Mouse (Mus musculus): Measurements from ENCODE around the gene Cebpb. TPM values are rescaled to one million over a fixed set of nuclear protein-coding genes. Genes with fewer than 3 reads are reported as not detected.

Cebpb gene
- total and polyA plus RNA-seq, 3 experiments, result 9.9 to 10.7 TPM; not detected in 1

DNA sequence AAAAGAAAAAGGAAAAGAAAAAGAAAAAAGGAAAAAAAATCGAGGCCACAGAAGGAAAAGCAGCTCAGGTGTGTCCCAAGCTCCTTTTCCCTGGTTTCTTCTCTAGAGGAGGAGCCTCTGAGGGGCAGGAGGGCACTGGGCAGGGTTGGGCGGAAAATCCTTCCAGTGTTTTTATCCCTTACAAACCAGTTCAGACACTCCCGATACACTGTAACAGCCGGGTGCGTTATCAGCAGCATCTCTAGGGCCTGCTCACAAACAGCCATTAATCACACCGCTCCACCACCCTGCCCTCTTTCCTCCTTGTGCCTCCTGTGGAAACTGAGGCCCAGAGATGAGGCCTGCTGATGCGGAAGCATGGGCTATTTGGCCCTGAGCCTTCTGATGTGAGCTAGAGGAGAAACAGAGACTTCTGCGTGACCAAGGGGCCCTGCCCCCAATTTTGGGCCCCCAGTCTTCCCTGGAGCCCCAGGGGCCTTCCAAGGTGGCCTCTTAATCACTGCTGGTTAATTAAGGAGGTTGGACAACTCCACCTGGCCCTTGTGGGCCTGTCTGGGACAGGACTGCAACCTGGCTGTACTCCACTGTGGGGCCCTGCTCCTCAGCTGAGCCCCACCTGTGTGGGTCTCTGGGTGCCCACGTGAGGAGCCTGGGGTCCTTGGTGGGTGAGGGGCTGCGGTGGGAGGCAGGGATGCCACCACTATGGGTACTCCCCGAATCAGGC lies 32.6 kb downstream of the Cebpb start:
- peaks cover 0 to 2% of the 10 kb centered on the region in 2 experiments; a peak in 1 of 4 replicates for H3K27me3 ChIP-seq (ENCODE audit: control insufficient read depth in 1 of 2, insufficient read depth in 2 of 2, low read length in 2 of 2)
- H3K4me3 ChIP-seq (ENCODE audit: control insufficient read depth in 1 of 2, insufficient read depth in 1 of 2, low read depth in 2 of 2, low read length in 2 of 2), result no peak overlapping the region
- H3K4me1 ChIP-seq (ENCODE audit: control insufficient read depth in 1 of 2, insufficient read depth in 2 of 2, low read length in 2 of 2), result peaks cover 0 to 11% of the 10 kb centered on the region in 2 experiments; a peak in 1 of 4 replicates

GRCm38 (mm10) chr2:167722538-167722937 lies 33.8 kb downstream of the Cebpb start:
- Histone ChIP-seq H3K27me3 (ENCODE audit: control insufficient read depth in 1 of 2, insufficient read depth in 2 of 2, low read length in 2 of 2) (peaks cover 5 to 6% of the 10 kb centered on the region in 2 experiments; a peak in 3 of 4 replicates), H3K4me1 (ENCODE audit: control insufficient read depth in 1 of 2, insufficient read depth in 2 of 2, low read length in 2 of 2) (peaks cover 0 to 9% of the 10 kb centered on the region in 2 experiments; a peak in 1 of 4 replicates)

More for the DNA sequence above, 32.6 kb downstream of the Cebpb start:
- Histone ChIP-seq H3K79me2 (ENCODE audit: control insufficient read depth, insufficient read depth, low read length, poor library complexity) (no peaks in the 10 kb centered on the region), H3K9me3 (replicated peaks; ENCODE audit: insufficient read depth, low read length) (no peaks in the 10 kb centered on the region), H3K36me3 (ENCODE audit: control insufficient read depth in 1 of 2, insufficient read depth in 2 of 2, low read length in 2 of 2) (no peaks in the 10 kb centered on the region), H3K27ac (ENCODE audit: control insufficient read depth, low read depth, low read length) (no peak overlapping the region), H3K9ac (ENCODE audit: control insufficient read depth, low read depth, low read length, poor library complexity, severe bottlenecking) (no peak overlapping the region)
- no peak for DNase-seq (ENCODE audit: low read depth, low spot score)
- no peak for TF ChIP-seq E2F4 (IDR thresholded peaks at IDR 0.05; ENCODE audit: borderline replicate concordance, low read depth, low read length)
- TF ChIP-seq CTCF (IDR thresholded peaks at IDR 0.05 in 2 of 3, conservative IDR thresholded peaks at IDR 0.05 in 1 of 3; ENCODE audit: control insufficient read depth in 1 of 3, insufficient read depth in 1 of 3, low read depth in 2 of 3, low read length in 3 of 3, poor library complexity in 1 of 3, severe bottlenecking in 1 of 3), result no peak
- TF ChIP-seq TAL1 (IDR thresholded peaks at IDR 0.05; ENCODE audit: low read length), result no peak
- no peak for TF ChIP-seq ZC3H11A (IDR thresholded peaks at IDR 0.05; ENCODE audit: low read depth, low read length)
- no peak for TF ChIP-seq RCOR1 (IDR thresholded peaks at IDR 0.05; ENCODE audit: low read depth, low read length)
- no peak for TF ChIP-seq SMC3 (IDR thresholded peaks at IDR 0.05; ENCODE audit: low read depth, low read length)
- TF ChIP-seq EP300 (IDR thresholded peaks at IDR 0.05; ENCODE audit: low read depth in 1 of 2, low read length in 2 of 2), result no peak
- no peak for TF ChIP-seq USF1 (IDR thresholded peaks at IDR 0.05; ENCODE audit: low read depth, low read length)
- no peak for TF ChIP-seq HCFC1 (IDR thresholded peaks at IDR 0.05; ENCODE audit: low read depth, low read length)
- no peak for TF ChIP-seq ZKSCAN1 (IDR thresholded peaks at IDR 0.05; ENCODE audit: low read depth, low read length)
- TF ChIP-seq JUND (IDR thresholded peaks at IDR 0.05; ENCODE audit: low read depth, low read length), result no peak
- no peak for TF ChIP-seq MYC (IDR thresholded peaks at IDR 0.05; ENCODE audit: low read depth, low read length)
- TF ChIP-seq TBP (IDR thresholded peaks at IDR 0.05; ENCODE audit: low read depth, low read length), result no peak
- no peak for TF ChIP-seq RAD21 (IDR thresholded peaks at IDR 0.05; ENCODE audit: low read depth, low read length)
- TF ChIP-seq MYB (IDR thresholded peaks at IDR 0.05; ENCODE audit: low read depth, low read length), result no peak
- TF ChIP-seq MAFK (IDR thresholded peaks at IDR 0.05; ENCODE audit: borderline replicate concordance, low read depth, low read length), result no peak
- no peak for TF ChIP-seq NRF1 (IDR thresholded peaks at IDR 0.05; ENCODE audit: insufficient read depth, low read depth, low read length, poor library complexity, severe bottlenecking)

More at GRCm38 (mm10) chr2:167722538-167722937, 33.8 kb downstream of the Cebpb start:
- Histone ChIP-seq H3K79me2 (ENCODE audit: control insufficient read depth, insufficient read depth, low read length, poor library complexity) (no peaks in the 10 kb centered on the region), H3K9ac (ENCODE audit: control insufficient read depth, low read depth, low read length, poor library complexity, severe bottlenecking) (no peak overlapping the region), H3K36me3 (ENCODE audit: control insufficient read depth in 1 of 2, insufficient read depth in 2 of 2, low read length in 2 of 2) (no peaks in the 10 kb centered on the region), H3K27ac (ENCODE audit: control insufficient read depth, low read depth, low read length) (no peak overlapping the region), H3K4me3 (ENCODE audit: control insufficient read depth in 1 of 2, insufficient read depth in 1 of 2, low read depth in 2 of 2, low read length in 2 of 2) (no peak overlapping the region), H3K9me3 (replicated peaks; ENCODE audit: insufficient read depth, low read length) (no peaks in the 10 kb centered on the region)
- TF ChIP-seq RCOR1 (IDR thresholded peaks at IDR 0.05; ENCODE audit: low read depth, low read length) (no peak), TAL1 (IDR thresholded peaks at IDR 0.05; ENCODE audit: low read length) (no peak), MAFK (IDR thresholded peaks at IDR 0.05; ENCODE audit: borderline replicate concordance, low read depth, low read length) (no peak), USF2 (IDR thresholded peaks at IDR 0.05; ENCODE audit: borderline replicate concordance in 1 of 2, insufficient read depth in 1 of 2, low read depth in 1 of 2, low read length in 2 of 2) (no peak), MAZ (IDR thresholded peaks at IDR 0.05; ENCODE audit: low read depth, low read length) (no peak), ZMIZ1 (IDR thresholded peaks at IDR 0.05; ENCODE audit: low read depth, low read length) (no peak), BHLHE40 (IDR thresholded peaks at IDR 0.05; ENCODE audit: borderline replicate concordance, low read depth, low read length) (no peak), UBTF (IDR thresholded peaks at IDR 0.05; ENCODE audit: borderline replicate concordance, insufficient read depth, low read depth, low read length) (no peak), ZNF384 (IDR thresholded peaks at IDR 0.05; ENCODE audit: low read depth, low read length) (no peak), ZC3H11A (IDR thresholded peaks at IDR 0.05; ENCODE audit: low read depth, low read length) (no peak), TCF12 (IDR thresholded peaks at IDR 0.05; ENCODE audit: low read depth, low read length) (no peak), HCFC1 (IDR thresholded peaks at IDR 0.05; ENCODE audit: low read depth, low read length) (no peak), SMC3 (IDR thresholded peaks at IDR 0.05; ENCODE audit: low read depth, low read length) (no peak), CHD2 (IDR thresholded peaks at IDR 0.05; ENCODE audit: low read length) (no peak), RAD21 (IDR thresholded peaks at IDR 0.05; ENCODE audit: low read depth, low read length) (no peak), POLR2AphosphoS2 (IDR thresholded peaks at IDR 0.05; ENCODE audit: low read length) (no peak)
- DNase-seq (ENCODE audit: low read depth, low spot score), result no peak

Data from MEL (cell line).